Mouse (Mus musculus) pancreas, adult 10 weeks (tissue): Measurements from ENCODE around the gene Bbox1. TPM values are rescaled to one million over a fixed set of nuclear protein-coding genes. Genes with fewer than 3 reads are reported as not detected.

Experiments
- polyA plus RNA-seq: library from polyadenylated mRNA; stranded (reverse); fragments of 350-450 nt; fragmentation: Illumina TruSeq; extraction: RNeasy Lipid Tissue Mini Kit (QIAGEN cat#74804); gene quantifications from one replicate; pipeline ENCODE4 v1.2.3, GENCODE M21; 2015; ENCODE audit warnings: low read depth, low replicate concordance; ENCODE audit not compliant: insufficient read depth

Gene Bbox1
- polyA plus RNA-seq = not detected

DNA sequence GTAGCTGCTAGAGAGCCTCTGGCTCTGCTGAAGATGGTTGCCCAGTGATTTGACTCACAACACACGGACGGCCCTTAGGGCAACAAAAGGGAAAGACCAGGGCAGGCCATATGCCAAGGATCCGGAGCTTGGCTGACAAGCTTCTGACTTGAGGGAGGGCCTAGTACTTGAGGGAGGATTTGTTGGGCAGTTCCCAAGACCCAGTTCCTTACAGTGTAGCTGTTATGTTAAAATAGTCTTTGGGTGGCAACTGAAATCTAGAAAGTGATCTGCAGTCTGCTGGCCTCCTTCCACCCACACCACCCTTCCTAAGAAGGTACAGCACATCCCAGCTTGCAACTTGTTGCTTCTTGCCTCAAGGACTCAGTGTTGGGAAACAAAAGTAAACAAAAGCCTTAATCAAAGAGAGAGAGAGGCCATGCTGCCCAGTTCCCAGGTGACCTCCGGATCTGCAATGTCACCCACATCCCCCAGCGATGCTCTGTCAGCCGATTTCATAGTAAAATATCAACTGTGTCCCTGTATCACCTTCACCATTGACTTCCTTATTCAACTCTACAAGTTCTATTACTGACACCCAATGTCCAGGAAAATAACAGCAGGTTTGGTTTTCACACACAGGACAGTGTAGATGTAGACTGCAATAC lies at the start of gene Bbox1:
Gene Bbox1 (minus strand): TSS at position 52 of the 647 bp plus-strand sequence.

DNA sequence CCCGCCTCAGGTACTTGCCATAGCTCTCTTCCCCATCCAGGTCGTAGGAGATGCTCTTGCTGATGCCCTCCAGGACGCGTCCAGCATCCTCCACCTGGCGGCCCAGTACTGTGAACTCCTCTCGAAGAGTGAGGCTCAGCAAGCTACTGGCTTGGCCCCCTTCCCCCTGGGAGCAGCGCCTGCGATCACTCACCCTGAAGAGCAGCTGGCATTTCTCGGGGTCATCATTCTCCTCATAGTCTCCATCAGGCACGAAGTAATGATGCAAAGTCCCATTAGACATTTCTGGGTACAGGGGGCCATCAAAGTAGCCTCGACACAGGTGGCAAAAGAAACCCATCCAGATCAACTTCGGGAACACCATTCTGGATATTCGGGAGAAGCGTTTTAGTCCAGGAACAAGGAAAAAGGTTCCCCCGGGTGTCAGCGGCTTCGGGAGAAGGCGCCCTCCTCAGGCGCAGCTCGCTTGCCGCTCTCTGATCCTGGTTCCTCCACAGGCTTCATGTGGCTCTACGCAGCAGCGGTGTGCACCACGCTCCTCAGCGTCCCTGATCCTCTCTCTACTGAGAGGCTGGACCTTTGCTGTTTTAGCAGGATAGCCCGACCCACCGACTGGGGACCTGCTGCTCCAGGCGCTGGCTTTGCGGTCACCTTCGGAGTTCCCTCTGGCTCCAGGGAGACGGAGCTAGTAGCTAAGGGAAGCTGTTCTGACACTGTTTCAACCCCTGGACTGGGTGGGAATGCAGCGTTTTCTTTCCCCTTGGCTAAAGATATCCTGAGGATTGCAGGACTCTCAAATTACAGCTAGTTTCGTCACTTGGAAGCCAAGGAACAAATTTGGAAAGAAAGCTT lies 48.3 kb upstream of the Bbox1 start, which contains the start of gene Fibin:
Gene Fibin (minus strand): TSS at position 752 of the 852 bp plus-strand sequence.

Other genes with a start within 250 kb of the Bbox1 start
- gene Fibin, start 48.6 kb upstream of the Bbox1 start, polyA plus RNA-seq = 1.2 TPM